Mouse (Mus musculus) natural killer cell, adult 2 months (primary cell): ENCODE results near the gene Smarcd2.
A peak's percentile ranks its signal among the peaks of the same experiment; 100 is the strongest.

Source experiments
- DNase-seq, 2 experiments: peaks; one replicate each; pipeline ENCODE4 v3.0.0; 2022; ENCODE audit warnings: low spot score in 2 of 2

Gene Smarcd2

GRCm38 (mm10) chr11:106276454-106276853 is 3.7 kb upstream of the Smarcd2 start, which contains the start of gene Tcam1:
Gene Tcam1, plus strand, starts transcription at chr11:106276672.
- DNase-seq: peak; percentile 96 to 97

- DNase-seq: no peak
Measured at GRCm38 (mm10) chr11:106274971-106275411, 2.2 kb upstream of the Smarcd2 start.

DNA sequence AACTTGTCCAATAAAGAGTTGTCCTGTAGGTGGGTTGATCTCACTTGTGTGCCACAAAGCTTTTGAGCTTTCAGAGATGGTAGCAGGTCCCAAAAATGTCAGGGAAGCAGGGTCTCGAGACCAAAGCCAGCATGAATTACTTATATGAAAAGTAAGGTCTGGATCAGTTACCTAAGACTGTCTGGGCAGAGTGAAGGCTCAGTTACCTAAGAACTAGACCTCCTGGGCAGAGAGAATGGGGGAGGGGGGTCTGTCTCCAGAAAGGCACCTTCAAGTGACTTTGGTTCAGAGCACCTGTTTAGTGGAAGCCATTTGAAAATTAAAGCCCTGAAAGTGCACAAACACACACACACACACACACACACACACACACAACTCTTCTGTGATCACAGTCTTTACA is 1.6 kb upstream of the Smarcd2 start:
- DNase-seq: no peak

GRCm38 (mm10) chr11:106273811-106274210 is 1.0 kb upstream of the Smarcd2 start:
- DNase-seq: no peak

GRCm38 (mm10) chr11:106273311-106273684 is 526 bp upstream of the Smarcd2 start:
- no peak for DNase-seq

GRCm38 (mm10) chr11:106271794-106272643 is 753 bp downstream of the Smarcd2 start:
- DNase-seq: peak in 1 of 2 experiments; percentile 45

GRCm38 (mm10) chr11:106271131-106271793 is 1.5 kb downstream of the Smarcd2 start:
- DNase-seq: no peak

- no peak for DNase-seq
Measured at GRCm38 (mm10) chr11:106269060-106269431, 3.7 kb downstream of the Smarcd2 start.

DNA sequence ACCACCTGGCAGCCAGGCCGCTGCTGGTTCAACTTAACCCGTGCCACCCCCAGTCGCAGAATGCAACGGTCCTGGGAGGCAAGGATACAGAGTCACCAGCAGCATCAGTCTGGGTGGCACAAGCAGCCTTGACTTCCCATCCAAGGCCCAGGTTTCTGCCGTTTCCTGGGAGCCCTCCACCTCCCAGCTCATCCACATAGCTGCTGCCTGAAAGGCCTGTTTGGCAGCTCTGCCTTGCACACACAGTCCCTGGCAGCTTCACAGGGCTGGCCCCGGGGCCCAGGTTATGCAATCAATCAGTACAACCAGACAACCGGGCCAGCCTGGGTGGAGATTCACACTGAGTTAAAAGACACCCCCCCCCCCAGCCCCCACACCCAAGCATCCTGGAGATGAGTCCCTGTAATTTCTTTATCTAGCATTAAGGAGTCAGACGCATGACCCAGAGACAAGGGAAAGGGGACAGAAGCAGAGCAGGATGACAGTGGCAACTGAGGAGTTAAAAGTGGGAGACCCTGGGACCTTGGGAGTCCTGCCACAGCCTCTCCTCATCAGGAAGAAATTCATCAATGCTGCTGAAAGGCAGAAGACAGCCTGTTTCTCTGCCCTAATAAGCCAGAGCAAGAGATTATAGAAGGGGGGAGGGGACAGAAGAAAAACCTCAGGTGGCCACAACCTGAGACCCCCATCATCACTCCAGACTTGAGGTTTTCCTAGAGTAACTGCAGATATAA is 4.3 kb downstream of the Smarcd2 start:
- no peak for DNase-seq

- no peak for DNase-seq
Measured at GRCm38 (mm10) chr11:106267871-106268270, 4.9 kb downstream of the Smarcd2 start.

DNA sequence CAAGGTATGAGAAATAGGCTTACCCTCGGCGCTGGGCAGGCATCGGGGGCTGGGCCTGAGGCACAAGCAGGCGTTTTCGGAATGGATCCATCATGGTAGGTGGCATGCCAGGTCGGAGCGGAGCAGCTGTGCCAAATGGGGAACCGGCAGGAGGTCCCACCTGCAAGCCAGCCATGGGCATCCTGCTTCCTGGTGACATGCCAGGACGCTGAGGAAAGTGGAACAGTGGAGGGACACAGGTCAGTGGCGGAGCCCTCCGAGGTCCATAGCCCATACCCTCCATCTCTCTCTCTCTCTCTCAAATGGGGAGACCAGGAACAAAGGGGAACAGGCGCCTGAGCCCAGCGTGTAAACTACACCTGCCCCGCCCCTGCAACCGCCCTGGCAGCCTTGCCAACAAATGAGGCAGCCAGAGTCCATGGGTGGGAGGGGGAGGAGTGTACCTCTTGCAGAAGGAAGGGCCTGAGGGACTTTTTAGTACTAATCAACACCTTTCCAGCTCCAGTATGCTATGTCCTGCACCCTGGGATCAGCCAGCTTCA is 5.4 kb downstream of the Smarcd2 start:
- no peak for DNase-seq

- DNase-seq: no peak
Measured at GRCm38 (mm10) chr11:106266431-106266830, 6.3 kb downstream of the Smarcd2 start.

DNA sequence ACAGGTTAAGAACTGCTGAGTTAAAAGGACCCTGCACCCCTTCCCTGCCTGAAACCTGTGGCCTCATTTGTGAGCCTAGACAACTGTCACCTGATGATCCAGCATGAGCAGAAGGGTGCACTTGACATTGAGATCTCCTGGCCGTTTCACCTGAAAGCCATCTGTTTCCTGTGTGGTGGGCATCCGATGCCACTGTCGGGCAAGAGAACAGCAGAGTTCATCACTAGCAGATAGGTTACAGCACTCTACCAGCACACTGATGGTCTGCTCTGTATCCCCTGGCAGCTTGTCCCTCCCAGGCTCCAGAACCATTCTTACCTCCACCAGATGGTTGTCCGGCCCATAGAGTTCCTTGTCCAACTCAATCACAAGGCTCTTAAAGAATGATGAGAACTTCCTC is 7.2 kb downstream of the Smarcd2 start:
- DNase-seq: no peak

GRCm38 (mm10) chr11:106264988-106265387 is 7.8 kb downstream of the Smarcd2 start:
- DNase-seq: no peak

- no peak for DNase-seq
Measured at GRCm38 (mm10) chr11:106263963-106264362, 8.8 kb downstream of the Smarcd2 start.

DNA sequence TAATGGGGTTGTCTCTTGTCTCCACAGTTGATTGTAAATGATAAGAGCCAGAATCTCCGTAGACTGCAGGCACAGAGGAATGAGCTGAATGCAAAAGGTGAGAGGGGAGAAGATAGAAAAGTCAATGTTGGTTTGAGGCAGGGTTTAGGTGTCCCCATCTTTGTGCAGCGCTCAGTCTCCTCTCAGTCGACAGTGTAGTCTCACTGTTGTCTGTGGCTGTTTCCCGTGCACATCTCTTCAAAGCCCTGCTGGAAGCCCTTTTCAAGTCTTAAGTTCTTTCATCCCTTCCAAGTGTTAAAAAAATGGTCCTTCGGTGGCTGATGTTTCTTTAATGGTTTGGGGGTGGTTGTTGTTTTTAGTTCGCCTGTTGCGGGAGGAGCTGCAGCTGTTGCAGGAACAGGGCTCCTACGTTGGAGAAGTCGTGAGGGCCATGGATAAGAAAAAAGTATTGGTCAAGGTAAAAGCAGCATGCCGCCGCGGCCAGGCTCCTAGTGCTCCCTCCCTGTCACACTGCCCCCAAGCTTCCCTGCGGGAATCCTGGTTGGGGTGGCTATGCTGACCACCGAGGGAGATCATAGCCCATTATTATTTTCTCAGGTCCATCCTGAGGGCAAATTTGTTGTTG is 11.8 kb downstream of the Smarcd2 start:
- no peak for DNase-seq

DNA sequence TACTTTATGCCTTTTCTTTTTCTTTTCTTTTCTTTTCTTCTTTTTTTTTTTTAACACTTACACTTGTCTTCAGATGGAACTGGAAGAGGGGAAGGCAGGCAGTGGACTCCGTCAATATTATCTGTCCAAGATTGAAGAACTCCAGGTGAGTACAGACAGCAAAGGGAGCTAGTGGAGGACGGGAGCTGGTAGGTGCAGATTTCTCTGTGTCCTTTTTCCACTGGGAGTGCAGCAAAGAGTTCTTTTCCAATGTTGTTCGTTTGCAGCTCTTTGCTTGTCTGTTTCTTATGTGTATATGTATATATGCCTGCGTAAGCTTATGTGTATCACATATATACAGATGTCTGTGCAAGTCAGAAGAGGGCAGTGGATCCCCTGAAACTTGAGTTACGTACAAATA is 16.0 kb downstream of the Smarcd2 start:
- no peak for DNase-seq

GRCm38 (mm10) chr11:106255685-106256451 is 16.9 kb downstream of the Smarcd2 start, which contains the start of the genes Ftsj3 and Psmc5:
Gene Ftsj3, minus strand, starts transcription at chr11:106256079.
Gene Psmc5, plus strand, starts transcription at chr11:106256154.
- DNase-seq: peak; percentile 96 to 97

DNA sequence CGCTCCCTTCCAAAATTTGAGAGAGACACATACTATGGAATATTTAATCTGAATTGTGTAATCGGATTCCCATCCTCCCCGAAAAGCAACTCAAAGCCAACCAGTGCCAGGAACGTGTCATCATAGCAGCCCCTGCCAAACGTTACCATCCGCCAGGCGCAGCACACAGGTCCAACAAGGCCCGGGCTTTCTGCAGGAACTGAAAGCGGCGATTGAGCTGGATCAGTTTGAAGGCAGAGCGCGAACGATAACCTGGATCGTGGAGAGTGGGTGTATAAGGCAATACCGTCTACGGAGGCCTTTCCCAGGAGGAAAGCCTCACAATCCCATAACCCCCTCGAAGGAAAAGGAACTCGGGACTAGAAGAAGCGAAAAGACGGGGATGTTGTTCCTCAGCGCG is 17.6 kb downstream of the Smarcd2 start:
- no peak for DNase-seq

GRCm38 (mm10) chr11:106254767-106255166 is 18.0 kb downstream of the Smarcd2 start:
- DNase-seq: no peak

GRCm38 (mm10) chr11:106249326-106249725 is 23.4 kb downstream of the Smarcd2 start:
- no peak for DNase-seq
